Mouse (Mus musculus) testis, adult 2 months (tissue): ENCODE data around the gene Vmn1r40. TPM values are rescaled to one million over a fixed set of nuclear protein-coding genes. Genes with fewer than 3 reads are reported as not detected.

Experiments used
- H3K27ac ChIP-seq: fragments of 200-500 bp; 2 replicates; pipeline ENCODE4 v1.5.1; 2012; ENCODE audit warnings: low read depth, low read length; ENCODE audit not compliant: control insufficient read depth, insufficient read depth
- H3K27me3 ChIP-seq: fragments of 200-500 bp; 2 replicates; pipeline ENCODE4 v1.6.1; 2012; ENCODE audit warnings: mild to moderate bottlenecking, low read length, moderate library complexity; ENCODE audit not compliant: control insufficient read depth, insufficient read depth
- H3K36me3 ChIP-seq: fragments of 200-500 bp; 2 replicates; pipeline ENCODE4 v1.6.1; 2012; ENCODE audit warnings: mild to moderate bottlenecking, low read length; ENCODE audit not compliant: control insufficient read depth, insufficient read depth
- H3K4me1 ChIP-seq: fragments of 200-500 bp; 2 replicates; pipeline ENCODE4 v1.6.1; 2012; ENCODE audit warnings: low read length; ENCODE audit not compliant: control insufficient read depth, insufficient read depth
- H3K4me3 ChIP-seq: fragments of 200-500 bp; 2 replicates; pipeline ENCODE4 v1.5.1; 2012; ENCODE audit warnings: low read depth, mild to moderate bottlenecking, low read length, moderate library complexity, mixed read lengths; ENCODE audit not compliant: control insufficient read depth
- CTCF ChIP-seq: fragments of 200-500 bp; IDR thresholded peaks from 2 replicates; pipeline ENCODE4 v1.5.1; 2012; ENCODE audit warnings: low read depth, mild to moderate bottlenecking, inconsistent platforms, low read length, moderate library complexity; ENCODE audit not compliant: control insufficient read depth, insufficient read depth, insufficient replicate concordance
- POLR2A ChIP-seq: fragments of 200-500 bp; IDR thresholded peaks from 2 replicates; pipeline ENCODE4 v1.6.1; 2012; ENCODE audit warnings: low read depth, mild to moderate bottlenecking, inconsistent platforms, low read length, moderate library complexity; ENCODE audit not compliant: control insufficient read depth
- polyA plus RNA-seq: library from polyadenylated mRNA; depleted of rRNA; stranded (reverse); fragments of >200 nt; gene quantifications from 2 replicates; pipeline ENCODE4 v1.2.3, GENCODE M21; 2012

Vmn1r40 gene
- polyA plus RNA-seq, 1 experiment = 0.52 TPM

DNA sequence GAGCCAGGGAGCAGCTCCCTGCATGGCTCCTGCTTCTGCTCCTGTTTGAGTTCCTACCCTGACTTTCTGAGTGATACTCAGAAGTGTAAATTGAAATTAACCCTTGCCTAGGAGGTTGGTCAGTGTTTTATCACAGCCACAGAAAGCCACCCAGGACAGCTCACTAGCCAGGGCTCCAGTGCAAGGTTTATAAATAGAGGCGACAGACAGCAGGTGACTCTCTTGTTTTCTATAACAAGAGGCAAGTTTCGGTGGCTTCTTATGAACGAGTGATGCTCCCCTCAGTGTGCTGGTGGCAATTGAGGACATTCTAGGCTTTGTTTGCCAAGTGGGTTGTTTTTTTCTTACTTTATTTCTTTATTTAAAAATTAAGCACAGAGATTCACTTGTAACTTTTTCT lies 40.4 kb upstream of the Vmn1r40 start:
- Histone ChIP-seq H3K27me3 (no peaks in the 10 kb centered on the region), H3K4me1 (no peaks in the 10 kb centered on the region), H3K36me3 (peaks cover 1% of the 10 kb centered on the region; the same call in 1 of the 2 replicates), H3K27ac (no peak overlapping the region), H3K4me3 (no peak overlapping the region)
- no peak for TF ChIP-seq POLR2A
- no peak for TF ChIP-seq CTCF

GRCm38 (mm10) chr6:89669556-89669955 lies 37.8 kb upstream of the Vmn1r40 start:
- H3K4me1 ChIP-seq = no peaks in the 10 kb centered on the region
- peaks cover 2% of the 10 kb centered on the region; the same call in 1 of the 2 replicates for H3K36me3 ChIP-seq
- no peaks in the 10 kb centered on the region for H3K27me3 ChIP-seq
- H3K27ac ChIP-seq = no peak overlapping the region
- TF ChIP-seq POLR2A (no peak), CTCF (no peak)
- no peak overlapping the region for H3K4me3 ChIP-seq

GRCm38 (mm10) chr6:89671431-89671830 lies 35.9 kb upstream of the Vmn1r40 start:
- TF ChIP-seq CTCF (no peak), POLR2A (no peak)
- Histone ChIP-seq H3K4me1 (no peaks in the 10 kb centered on the region), H3K36me3 (peaks cover 2% of the 10 kb centered on the region; the same call in 1 of the 2 replicates)

GRCm38 (mm10) chr6:89672641-89673040 lies 34.7 kb upstream of the Vmn1r40 start:
- Histone ChIP-seq H3K27me3 (no peaks in the 10 kb centered on the region), H3K36me3 (peaks cover 2% of the 10 kb centered on the region; the same call in 1 of the 2 replicates), H3K27ac (no peak overlapping the region), H3K4me3 (no peak overlapping the region), H3K4me1 (no peaks in the 10 kb centered on the region)
- TF ChIP-seq CTCF (no peak), POLR2A (no peak)

More at GRCm38 (mm10) chr6:89671431-89671830, 35.9 kb upstream of the Vmn1r40 start:
- Histone ChIP-seq H3K27ac (no peak overlapping the region), H3K4me3 (no peak overlapping the region), H3K27me3 (no peaks in the 10 kb centered on the region)

DNA sequence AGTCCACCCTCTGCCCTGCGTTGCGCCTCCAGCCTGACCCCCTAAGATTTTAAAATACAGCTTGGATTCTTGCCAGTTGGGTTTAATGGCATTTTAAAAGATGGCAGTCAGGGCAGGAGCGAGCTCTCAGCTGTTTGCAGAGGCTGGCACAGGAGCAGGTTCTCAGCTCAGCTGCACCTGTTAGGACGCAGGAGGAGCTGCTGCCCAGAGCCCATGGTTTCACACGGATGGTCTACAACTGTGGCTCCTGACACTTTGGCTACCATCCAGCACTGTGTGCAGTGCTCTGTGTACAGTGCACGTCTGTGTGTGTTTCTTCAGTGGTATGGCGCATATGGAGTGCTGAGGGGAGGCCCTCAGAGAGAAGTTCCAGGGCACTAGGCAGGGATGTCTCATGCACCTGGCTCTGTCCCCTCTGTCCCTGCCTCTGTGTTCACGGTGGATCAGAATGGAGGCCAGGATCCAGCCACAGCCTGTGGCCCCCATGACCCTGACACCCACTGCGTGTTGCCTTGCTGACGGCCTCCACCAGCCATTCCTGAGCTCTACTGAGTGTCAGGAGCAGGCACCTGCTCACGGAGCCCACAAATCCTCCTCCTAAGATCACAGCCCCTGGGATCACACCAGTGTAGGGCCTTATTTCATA lies 34.1 kb upstream of the Vmn1r40 start:
- H3K4me3 ChIP-seq = no peak overlapping the region

GRCm38 (mm10) chr6:89678522-89678921 lies 28.8 kb upstream of the Vmn1r40 start:
- no peaks in the 10 kb centered on the region for H3K27me3 ChIP-seq

More for the DNA sequence above, 34.1 kb upstream of the Vmn1r40 start:
- H3K27me3 ChIP-seq = no peaks in the 10 kb centered on the region
- no peaks in the 10 kb centered on the region for H3K4me1 ChIP-seq
- no peak for TF ChIP-seq POLR2A
- TF ChIP-seq CTCF = no peak
- H3K27ac ChIP-seq = no peak overlapping the region
- H3K36me3 ChIP-seq = peaks cover 2% of the 10 kb centered on the region; the same call in 1 of the 2 replicates

GRCm38 (mm10) chr6:89679291-89679835 lies 28.0 kb upstream of the Vmn1r40 start:
- Histone ChIP-seq H3K36me3 (no peaks in the 10 kb centered on the region), H3K27ac (no peak overlapping the region), H3K4me1 (no peaks in the 10 kb centered on the region), H3K27me3 (no peaks in the 10 kb centered on the region), H3K4me3 (no peak overlapping the region)
- peak; percentile 84; the same call in 1 of the 2 replicates for TF ChIP-seq CTCF
- TF ChIP-seq POLR2A = no peak

More at GRCm38 (mm10) chr6:89678522-89678921, 28.8 kb upstream of the Vmn1r40 start:
- no peaks in the 10 kb centered on the region for H3K36me3 ChIP-seq
- no peak for TF ChIP-seq POLR2A
- no peak for TF ChIP-seq CTCF
- no peak overlapping the region for H3K27ac ChIP-seq
- no peak overlapping the region for H3K4me3 ChIP-seq
- H3K4me1 ChIP-seq = no peaks in the 10 kb centered on the region
